Mouse (Mus musculus): ENCODE data around the gene Hmga1. TPM values are rescaled to one million over a fixed set of nuclear protein-coding genes. Genes with fewer than 3 reads are reported as not detected.
A peak's percentile ranks its signal among the peaks of the same experiment; 100 is the strongest.

Gene Hmga1
- polyA plus RNA-seq, 1 experiment from 2014 or later: 194 TPM

DNA sequence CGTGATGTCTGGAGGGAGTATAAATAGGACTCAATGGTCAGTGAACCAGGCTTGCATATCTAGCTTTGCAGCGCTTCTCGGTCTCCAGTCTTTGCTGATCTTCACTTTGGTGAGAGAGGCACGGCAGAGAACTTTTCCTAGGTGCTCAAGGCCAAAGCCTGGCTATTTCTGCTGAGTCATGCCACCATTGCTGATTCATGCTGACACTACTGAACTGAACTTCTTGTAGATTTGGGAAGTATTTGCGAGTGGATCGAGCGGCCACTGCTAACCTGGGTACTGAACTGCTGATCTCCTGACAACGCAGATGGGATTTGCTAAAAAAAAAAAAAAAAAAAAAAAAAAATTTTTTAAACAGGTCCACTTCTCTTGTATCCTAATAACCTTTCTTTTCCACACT lies 24.2 kb upstream of the Hmga1 start:
- H3K27ac ChIP-seq (ENCODE audit: poor library complexity, severe bottlenecking): no peak overlapping the region
- 0 out of 2 replicates have a peak, but pooled peaks cover 4% of the 10 kb centered on the region for H3K9me3 ChIP-seq (replicated peaks)
- no peak overlapping the region for H3K9ac ChIP-seq
- no peaks in the 10 kb centered on the region for H3K27me3 ChIP-seq (replicated peaks)
- no peaks in the 10 kb centered on the region for H3K36me3 ChIP-seq
- no peak overlapping the region for H3K4me3 ChIP-seq
- H3K4me1 ChIP-seq (replicated peaks): no peaks in the 10 kb centered on the region; the same call in 1 of the 2 replicates
- H3K4me2 ChIP-seq: no peak overlapping the region
- 77% methylated on average over 8 of the region's 8 CpGs for WGBS
- peak; percentile 46; the same call in 1 of the 2 replicates for ATAC-seq (ENCODE audit: insufficient number of reproducible peaks, low FRiP score)

DNA sequence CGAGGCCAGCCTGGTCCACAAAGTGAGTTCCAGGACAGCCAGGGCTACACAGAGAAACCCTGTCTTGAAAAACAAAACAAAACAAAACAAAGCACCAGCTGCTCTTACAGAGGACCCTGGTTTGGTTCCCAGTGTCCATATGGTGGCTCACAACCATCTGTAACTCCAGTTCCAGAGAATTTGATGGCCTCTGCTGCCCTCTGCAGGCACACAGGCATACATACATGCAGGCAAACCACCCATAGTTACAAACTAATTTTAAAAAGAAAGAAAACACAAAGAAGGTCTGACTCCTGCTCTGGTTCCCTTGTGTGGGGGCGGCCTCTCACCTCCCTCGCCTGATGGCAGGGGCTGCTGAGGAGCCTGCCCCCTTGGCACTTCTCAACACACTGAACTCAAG lies 22.9 kb upstream of the Hmga1 start:
- no peaks in the 10 kb centered on the region for H3K27me3 ChIP-seq (replicated peaks)
- H3K9ac ChIP-seq: no peak overlapping the region
- no peak overlapping the region for H3K4me3 ChIP-seq
- H3K27ac ChIP-seq (ENCODE audit: poor library complexity, severe bottlenecking): no peak overlapping the region
- no peak overlapping the region for H3K4me2 ChIP-seq
- WGBS: 79% methylated on average over 3 of the region's 3 CpGs
- no peak for ATAC-seq (ENCODE audit: insufficient number of reproducible peaks, low FRiP score)
- no peaks in the 10 kb centered on the region; the same call in 1 of the 2 replicates for H3K4me1 ChIP-seq (replicated peaks)
- H3K9me3 ChIP-seq (replicated peaks): 0 out of 2 replicates have a peak, but pooled peaks cover 4% of the 10 kb centered on the region
- no peaks in the 10 kb centered on the region for H3K36me3 ChIP-seq

DNA sequence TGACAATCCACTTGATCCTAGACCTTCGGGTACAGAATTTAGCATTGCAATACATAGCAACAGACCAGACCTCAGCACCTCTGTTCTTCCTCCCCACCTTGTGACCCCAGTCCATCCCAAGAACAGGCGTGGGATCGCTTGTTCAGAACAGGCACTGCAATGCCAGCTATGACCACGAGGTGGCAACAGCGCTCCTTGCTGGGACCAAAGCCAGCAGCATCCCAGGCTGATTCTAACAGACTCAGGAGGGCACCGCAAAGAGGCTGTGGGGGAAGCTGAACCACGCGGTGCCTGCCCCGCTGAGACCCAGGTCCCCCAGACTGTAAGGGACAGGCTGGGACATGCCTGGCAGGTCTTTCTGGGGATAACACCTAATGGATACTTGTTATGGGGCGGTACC lies 21.6 kb upstream of the Hmga1 start:
- 7% methylated on average over 10 of the region's 10 CpGs for WGBS
- ATAC-seq (ENCODE audit: insufficient number of reproducible peaks, low FRiP score): peak; percentile 44; the same call in 1 of the 2 replicates
- Histone ChIP-seq H3K27ac (ENCODE audit: poor library complexity, severe bottlenecking) (no peak overlapping the region), H3K9me3 (replicated peaks) (0 out of 2 replicates have a peak, but pooled peaks cover 4% of the 10 kb centered on the region), H3K4me1 (replicated peaks) (no peaks in the 10 kb centered on the region; the same call in 1 of the 2 replicates), H3K9ac (no peak overlapping the region), H3K4me3 (no peak overlapping the region), H3K27me3 (replicated peaks) (no peaks in the 10 kb centered on the region), H3K4me2 (no peak overlapping the region), H3K36me3 (no peaks in the 10 kb centered on the region)

DNA sequence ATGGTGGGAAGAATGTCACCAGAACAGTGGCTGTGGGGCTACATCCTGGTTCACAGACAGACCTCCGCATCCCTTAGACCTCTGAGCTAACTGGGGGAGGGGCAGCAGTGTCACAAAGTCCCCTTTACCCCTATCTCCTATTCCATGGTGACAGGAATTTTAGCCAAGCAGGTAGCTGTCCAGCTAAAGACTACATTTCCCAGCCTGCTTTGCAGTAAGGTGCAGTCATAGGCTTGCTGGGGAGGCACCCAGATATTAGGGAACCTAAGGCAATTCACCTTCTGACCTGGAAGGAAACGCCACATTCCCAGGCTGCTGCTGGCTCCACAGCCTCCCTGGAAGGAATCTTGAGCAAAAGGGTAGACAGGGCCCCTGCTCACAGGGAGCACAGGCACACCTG lies 15.0 kb upstream of the Hmga1 start:
- no peak overlapping the region for H3K9ac ChIP-seq
- H3K9me3 ChIP-seq (replicated peaks): no peaks in the 10 kb centered on the region
- H3K36me3 ChIP-seq: no peaks in the 10 kb centered on the region
- no peak for ATAC-seq (ENCODE audit: insufficient number of reproducible peaks, low FRiP score)
- no peak overlapping the region for H3K27ac ChIP-seq (ENCODE audit: poor library complexity, severe bottlenecking)
- WGBS: 73% methylated on average over 2 of the region's 2 CpGs
- H3K4me2 ChIP-seq: no peak overlapping the region
- 0 out of 2 replicates have a peak, but pooled peaks cover 5% of the 10 kb centered on the region for H3K27me3 ChIP-seq (replicated peaks)
- peaks cover 4% of the 10 kb centered on the region; the same call in 1 of the 2 replicates for H3K4me1 ChIP-seq (replicated peaks)
- H3K4me3 ChIP-seq: no peak overlapping the region

DNA sequence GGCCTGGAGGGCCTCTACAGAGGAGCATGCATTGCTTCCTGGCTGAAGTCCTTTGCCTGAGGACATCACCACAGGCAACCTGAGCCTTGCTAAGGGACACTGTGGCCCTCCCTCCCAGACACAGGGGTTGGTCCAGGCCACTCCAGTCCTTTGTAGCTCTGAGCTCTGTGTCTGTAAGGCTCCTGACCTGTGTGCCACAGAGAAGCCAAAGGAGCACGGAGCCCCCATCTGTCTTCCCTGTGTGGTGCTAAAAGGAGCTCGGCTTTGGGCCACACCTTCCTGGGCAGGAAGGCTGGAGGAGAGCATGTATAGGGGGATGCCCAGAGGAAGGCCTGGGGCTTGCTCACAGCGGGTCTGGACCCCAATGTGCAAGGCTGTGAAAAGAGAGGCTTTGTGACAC lies 14.3 kb upstream of the Hmga1 start:
- no peak overlapping the region for H3K4me3 ChIP-seq
- no peak overlapping the region for H3K27ac ChIP-seq (ENCODE audit: poor library complexity, severe bottlenecking)
- no peaks in the 10 kb centered on the region for H3K9me3 ChIP-seq (replicated peaks)
- 0 out of 2 replicates have a peak, but pooled peaks cover 5% of the 10 kb centered on the region for H3K27me3 ChIP-seq (replicated peaks)
- no peak overlapping the region for H3K4me2 ChIP-seq
- H3K4me1 ChIP-seq (replicated peaks): peaks cover 5% of the 10 kb centered on the region; the same call in 1 of the 2 replicates
- no peaks in the 10 kb centered on the region for H3K36me3 ChIP-seq
- 81% methylated on average over 3 of the region's 3 CpGs for WGBS
- no peak overlapping the region for H3K9ac ChIP-seq
- ATAC-seq (ENCODE audit: insufficient number of reproducible peaks, low FRiP score): no peak

DNA sequence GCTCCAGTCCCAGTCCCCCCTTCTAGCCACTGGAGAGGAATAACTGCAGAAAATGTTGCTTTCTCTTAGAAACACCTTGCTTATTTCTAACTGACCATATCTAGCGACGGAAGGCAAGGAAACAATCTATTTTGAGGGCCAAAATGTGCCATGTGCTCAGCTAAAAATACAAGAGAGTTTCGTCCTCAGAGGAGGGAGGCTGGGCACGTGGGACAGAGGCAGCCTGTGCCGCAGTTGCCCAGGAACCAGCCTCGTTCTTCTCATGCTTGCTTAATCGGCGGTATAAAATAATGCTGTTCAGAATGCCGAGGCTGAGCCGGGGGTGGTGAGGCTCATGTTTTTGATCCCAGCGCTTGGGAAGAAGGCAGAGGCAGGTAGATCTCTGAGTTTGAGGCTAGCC lies 11.7 kb upstream of the Hmga1 start:
- H3K4me3 ChIP-seq: no peak overlapping the region
- H3K9ac ChIP-seq: no peak overlapping the region
- ATAC-seq (ENCODE audit: insufficient number of reproducible peaks, low FRiP score): no peak
- peaks cover 20% of the 10 kb centered on the region for H3K4me1 ChIP-seq (replicated peaks)
- 0 out of 2 replicates have a peak, but pooled peaks cover 5% of the 10 kb centered on the region for H3K27me3 ChIP-seq (replicated peaks)
- 77% methylated on average over 11 of the region's 11 CpGs for WGBS
- no peak overlapping the region for H3K4me2 ChIP-seq
- no peak overlapping the region for H3K27ac ChIP-seq (ENCODE audit: poor library complexity, severe bottlenecking)
- H3K9me3 ChIP-seq (replicated peaks): no peaks in the 10 kb centered on the region
- no peaks in the 10 kb centered on the region for H3K36me3 ChIP-seq

DNA sequence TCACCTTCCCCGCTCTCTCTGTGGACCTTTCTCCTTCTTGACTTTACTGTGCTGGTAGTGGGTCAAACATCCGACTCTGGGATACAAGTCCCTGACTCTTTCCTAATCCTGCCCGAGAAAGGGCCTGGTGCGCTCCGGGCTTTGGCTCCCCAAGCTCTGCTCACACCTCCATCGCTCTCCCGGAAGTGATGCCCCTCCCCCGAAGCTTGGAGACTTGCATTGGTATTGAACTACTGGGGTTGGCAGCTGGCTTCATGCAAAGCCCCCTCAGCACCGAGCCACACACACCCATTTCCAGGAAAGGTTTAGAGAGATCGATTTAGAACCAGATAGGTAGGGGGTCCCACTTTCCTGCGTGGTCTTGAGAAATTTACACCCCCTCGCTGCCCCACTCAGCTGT lies 10.3 kb upstream of the Hmga1 start:
- ATAC-seq (ENCODE audit: insufficient number of reproducible peaks, low FRiP score): no peak
- Histone ChIP-seq H3K27me3 (replicated peaks) (0 out of 2 replicates have a peak, but pooled peaks cover 5% of the 10 kb centered on the region), H3K4me2 (no peak overlapping the region), H3K27ac (ENCODE audit: poor library complexity, severe bottlenecking) (no peak overlapping the region), H3K4me3 (no peak overlapping the region), H3K9me3 (replicated peaks) (no peaks in the 10 kb centered on the region), H3K4me1 (replicated peaks) (peaks cover 22% of the 10 kb centered on the region), H3K36me3 (no peaks in the 10 kb centered on the region), H3K9ac (no peak overlapping the region)
- WGBS: 44% methylated on average over 12 of the region's 12 CpGs

DNA sequence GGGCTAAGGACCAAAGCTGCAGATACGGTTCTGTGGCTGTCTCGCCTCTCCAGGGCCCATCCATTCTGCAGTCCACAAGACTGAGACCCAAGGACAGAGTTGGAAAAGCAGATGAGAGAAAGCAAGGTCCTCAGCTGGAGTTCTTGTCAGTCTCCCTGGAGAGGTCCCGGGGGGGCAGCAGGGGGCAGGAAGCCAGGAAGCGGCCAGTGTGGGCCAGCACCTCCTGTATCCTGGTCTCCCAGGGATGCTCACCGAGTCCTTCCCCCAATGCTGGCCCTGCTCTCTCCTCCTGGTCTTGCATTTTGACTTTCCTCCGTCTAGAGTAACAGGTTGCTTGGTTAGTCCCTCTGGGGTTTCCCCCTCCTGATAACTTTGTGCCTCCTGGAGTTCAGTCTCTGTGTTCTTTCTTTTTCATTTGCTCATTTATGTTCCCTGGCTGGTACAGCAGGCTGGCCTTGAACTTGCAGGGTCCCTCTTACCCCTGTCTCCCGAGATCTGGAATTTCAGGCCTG lies 9.7 kb upstream of the Hmga1 start:
- no peaks in the 10 kb centered on the region for H3K9me3 ChIP-seq (replicated peaks)
- 58% methylated on average over 7 of the region's 7 CpGs for WGBS
- ATAC-seq (ENCODE audit: insufficient number of reproducible peaks, low FRiP score): no peak
- H3K4me1 ChIP-seq (replicated peaks): peaks cover 22% of the 10 kb centered on the region
- no peak overlapping the region for H3K9ac ChIP-seq
- H3K4me3 ChIP-seq: no peak overlapping the region
- no peak overlapping the region for H3K27ac ChIP-seq (ENCODE audit: poor library complexity, severe bottlenecking)
- H3K36me3 ChIP-seq: no peaks in the 10 kb centered on the region
- 0 out of 2 replicates have a peak, but pooled peaks cover 5% of the 10 kb centered on the region for H3K27me3 ChIP-seq (replicated peaks)
- no peak overlapping the region for H3K4me2 ChIP-seq

DNA sequence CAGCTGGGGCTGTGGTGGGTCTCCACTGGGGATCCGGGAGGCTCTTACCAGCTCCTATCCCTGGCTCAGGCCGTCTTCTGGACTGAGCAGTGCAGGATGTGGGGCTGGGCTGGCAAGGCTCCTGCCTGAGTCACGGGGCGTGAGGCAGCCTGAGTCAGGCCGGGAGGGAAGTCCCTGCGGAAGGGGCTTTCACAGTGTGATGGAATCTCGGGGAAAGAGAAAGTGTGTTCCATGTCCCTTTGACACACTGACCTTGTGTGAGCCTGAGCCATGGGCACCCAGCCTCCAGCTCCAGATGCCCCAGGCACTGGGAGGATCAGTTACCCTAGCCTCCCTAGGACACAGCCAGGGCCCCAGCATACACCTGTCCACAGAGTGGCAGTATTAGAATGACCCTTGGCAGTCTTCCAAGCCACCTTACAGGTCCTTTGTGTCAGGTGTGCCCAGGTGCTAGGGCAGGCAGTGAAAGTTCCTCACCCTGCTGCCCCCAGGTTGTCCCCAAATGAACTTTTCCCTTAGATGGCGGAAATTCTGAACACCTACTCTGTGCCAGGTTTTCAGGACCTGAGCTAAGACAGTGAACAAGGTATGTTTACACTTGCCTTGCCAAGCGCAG lies 8.9 kb upstream of the Hmga1 start:
- WGBS: 58% methylated on average over 9 of the region's 9 CpGs
- Histone ChIP-seq H3K36me3 (no peaks in the 10 kb centered on the region), H3K4me1 (replicated peaks) (peaks cover 22% of the 10 kb centered on the region), H3K9me3 (replicated peaks) (no peaks in the 10 kb centered on the region), H3K4me3 (no peak overlapping the region), H3K27ac (ENCODE audit: poor library complexity, severe bottlenecking) (no peak overlapping the region), H3K27me3 (replicated peaks) (0 out of 2 replicates have a peak, but pooled peaks cover 5% of the 10 kb centered on the region), H3K9ac (no peak overlapping the region), H3K4me2 (no peak overlapping the region)
- 0 out of 2 replicates have a peak, but pooled peaks have one; percentile 34 for ATAC-seq (ENCODE audit: insufficient number of reproducible peaks, low FRiP score)

DNA sequence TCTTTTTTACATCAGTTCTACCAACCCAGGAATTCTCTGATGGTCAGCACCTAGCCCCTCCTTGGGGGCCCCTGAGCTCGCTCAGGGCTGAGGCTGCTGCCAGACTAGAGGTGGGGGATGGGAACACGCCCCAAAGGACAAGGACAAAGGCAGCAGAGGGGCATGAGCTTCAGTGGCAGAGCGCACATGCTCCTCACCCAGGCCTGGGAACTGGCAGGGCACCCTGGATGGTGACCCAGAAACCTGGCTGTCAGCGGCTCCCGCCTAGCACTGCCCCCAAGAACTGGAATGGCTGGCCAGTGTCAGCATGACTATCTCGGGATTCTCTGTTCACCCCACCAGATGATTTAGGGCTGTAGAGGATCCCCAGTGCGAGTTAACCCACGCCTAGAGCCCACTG lies 7.1 kb upstream of the Hmga1 start:
- H3K4me3 ChIP-seq: no peak overlapping the region
- no peak for ATAC-seq (ENCODE audit: insufficient number of reproducible peaks, low FRiP score)
- no peak overlapping the region for H3K4me2 ChIP-seq
- H3K27ac ChIP-seq (ENCODE audit: poor library complexity, severe bottlenecking): no peak overlapping the region
- no peaks in the 10 kb centered on the region for H3K36me3 ChIP-seq
- WGBS: 59% methylated on average over 8 of the region's 8 CpGs
- H3K9ac ChIP-seq: no peak overlapping the region; the same call in 1 of the 2 replicates
- H3K4me1 ChIP-seq (replicated peaks): peaks cover 23% of the 10 kb centered on the region
- H3K9me3 ChIP-seq (replicated peaks): no peaks in the 10 kb centered on the region
- 0 out of 2 replicates have a peak, but pooled peaks cover 5% of the 10 kb centered on the region for H3K27me3 ChIP-seq (replicated peaks)

DNA sequence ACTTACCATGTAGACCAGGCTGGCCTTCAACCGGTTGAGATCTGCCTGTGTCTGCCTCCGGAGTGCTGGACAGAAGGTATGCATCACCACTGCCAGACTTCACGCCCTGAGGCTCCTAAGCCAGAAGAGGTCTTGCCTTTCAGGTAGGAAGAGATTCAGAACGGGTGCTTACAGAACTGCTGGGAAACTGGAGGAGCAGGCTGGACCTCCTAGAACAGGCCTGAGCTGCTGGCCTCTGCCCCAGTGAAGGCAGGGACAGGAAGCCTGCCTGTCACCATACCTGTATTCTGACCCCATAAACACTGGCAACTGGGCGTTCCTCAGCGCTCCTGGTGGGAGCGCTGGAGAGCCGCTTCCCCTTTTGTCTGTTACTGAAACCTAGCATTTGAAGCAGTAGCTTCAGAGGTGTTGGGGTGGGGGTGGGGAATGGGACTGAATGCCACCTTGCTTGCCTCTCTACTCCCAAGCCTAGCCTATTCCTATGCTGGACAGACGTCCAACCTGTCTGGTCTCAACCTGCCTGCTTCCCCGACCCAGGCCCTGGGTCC lies 4.8 kb upstream of the Hmga1 start:
- Histone ChIP-seq H3K36me3 (no peaks in the 10 kb centered on the region), H3K27me3 (replicated peaks) (no peaks in the 10 kb centered on the region), H3K4me2 (no peak overlapping the region), H3K4me3 (no peak overlapping the region), H3K27ac (ENCODE audit: poor library complexity, severe bottlenecking) (no peak overlapping the region), H3K4me1 (replicated peaks) (peaks cover 40% of the 10 kb centered on the region), H3K9ac (no peak overlapping the region), H3K9me3 (replicated peaks) (no peaks in the 10 kb centered on the region)
- WGBS: 63% methylated on average over 10 of the region's 10 CpGs
- no peak for ATAC-seq (ENCODE audit: insufficient number of reproducible peaks, low FRiP score)

Data from heart, embryonic 12.5 days (tissue).